Mouse (Mus musculus) activated CD4-positive, CD25-positive, alpha-beta regulatory T cell, adult 4 months (primary cell): ENCODE results near the gene Col6a1. TPM values are rescaled to one million over a fixed set of nuclear protein-coding genes. Genes with fewer than 3 reads are reported as not detected.
A peak's percentile ranks its signal among the peaks of the same experiment; 100 is the strongest.
"Not testable (repeated sequence)": the region's sequence is repeated elsewhere in the genome, so short reads cannot be mapped to it uniquely, and the experiment has no call there.

Experiments used
- ATAC-seq: one replicate; pipeline ENCODE4 v1.8.0; 2017
- polyA plus RNA-seq, 2 experiments: library from polyadenylated mRNA; unstranded; fragments of 100-300 nt; shearing (Covaris generic); gene quantifications; one replicate each; pipeline ENCODE4 v1.2.1; 2017

Col6a1 gene
- not detected for polyA plus RNA-seq

DNA sequence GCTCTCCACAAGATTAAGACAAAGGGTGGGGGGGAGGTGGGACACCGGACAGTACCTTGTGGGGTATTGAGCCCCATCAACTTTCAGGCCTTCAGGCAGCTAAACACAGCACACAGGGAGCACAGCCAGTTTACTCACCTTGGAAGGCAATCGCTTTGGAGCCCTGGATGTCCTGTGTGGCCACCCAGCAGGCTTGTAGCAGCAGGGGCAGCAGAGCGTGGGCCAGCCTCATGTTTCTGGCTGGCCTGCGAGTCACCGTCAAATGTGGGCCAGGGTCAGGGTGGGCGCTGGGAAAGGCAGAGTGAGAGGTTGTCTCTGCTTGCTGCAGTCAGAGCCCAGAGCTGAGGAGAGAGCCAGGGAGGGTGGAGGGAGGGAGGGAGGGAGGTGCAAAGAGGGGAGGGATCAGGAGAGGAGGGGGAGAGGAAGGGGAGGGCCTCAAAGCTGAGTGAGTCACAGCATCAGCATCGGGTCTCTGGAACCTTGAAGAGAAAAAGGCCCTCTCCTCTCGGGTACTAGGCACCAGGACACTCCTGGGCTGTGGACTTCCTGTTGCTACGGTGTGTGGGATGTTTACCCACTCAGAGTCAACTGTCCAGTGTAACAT, at the start of gene Col6a1:
Gene Col6a1 (minus strand): TSS at position 487 of the 604 bp plus-strand sequence.
- no peak for ATAC-seq

DNA sequence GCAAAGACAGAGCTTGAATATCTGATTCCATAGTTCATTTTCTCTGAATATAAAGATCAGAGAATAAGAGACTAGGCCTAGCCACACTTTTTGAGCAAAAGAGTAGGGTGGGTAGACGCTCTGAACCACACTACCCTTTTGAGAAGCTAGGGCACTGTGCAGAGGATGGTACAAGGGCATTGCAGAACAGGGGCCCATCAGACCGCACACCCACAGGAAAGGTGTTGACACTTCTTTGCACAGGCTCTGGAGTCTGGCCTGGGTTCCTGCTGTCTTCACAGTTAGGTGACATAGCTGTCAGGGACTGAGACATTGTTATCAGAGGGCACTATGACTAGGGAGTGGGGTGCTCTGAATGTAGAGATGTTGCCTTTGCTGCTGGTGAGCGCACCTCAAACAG, 45.7 kb upstream of the Col6a1 start:
- ATAC-seq, result no peak

- ATAC-seq, result no peak
Measured at GRCm38 (mm10) chr10:76771086-76771485, 45.1 kb upstream of the Col6a1 start.

DNA sequence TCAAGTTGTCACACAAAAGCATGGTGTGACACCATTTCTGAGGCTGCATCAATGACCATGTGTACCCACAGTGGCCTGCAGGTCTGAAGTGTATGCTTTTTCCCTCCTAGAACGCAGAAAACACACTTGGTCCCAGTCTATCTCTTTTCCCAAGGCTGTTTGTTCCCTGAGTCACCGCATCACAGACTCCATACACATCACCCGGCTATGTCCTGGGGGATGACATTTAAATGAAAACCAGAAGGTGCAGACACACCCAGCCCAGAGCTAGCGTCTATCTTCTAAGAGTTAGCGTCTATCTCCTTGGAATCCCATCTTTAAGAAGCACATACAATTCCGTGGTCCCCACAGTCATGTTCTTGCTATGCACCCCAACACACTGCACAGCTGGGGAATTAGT, 43.6 kb upstream of the Col6a1 start:
- no peak for ATAC-seq

DNA sequence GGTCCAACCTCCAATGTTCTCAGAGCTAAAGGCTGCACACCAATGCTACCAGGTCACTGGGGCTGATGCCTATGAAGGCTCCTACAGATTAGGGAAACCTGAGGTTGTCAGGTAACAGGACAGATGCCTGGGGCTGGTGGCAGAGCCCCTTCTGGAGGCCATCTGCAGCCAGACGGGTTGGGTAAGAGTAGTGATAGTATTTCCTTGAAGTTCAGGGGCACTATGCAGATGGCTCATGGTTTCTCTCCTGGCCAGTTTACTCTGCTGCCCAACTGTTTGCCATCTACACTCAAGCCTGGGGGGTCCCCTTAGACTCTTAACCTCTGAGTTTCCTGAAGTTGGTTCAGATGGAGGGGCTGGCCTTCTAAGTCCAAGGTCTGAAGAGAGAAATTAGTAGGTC, 40.2 kb upstream of the Col6a1 start:
- no peak for ATAC-seq

- no peak for ATAC-seq
Measured at GRCm38 (mm10) chr10:76764927-76765326, 39.0 kb upstream of the Col6a1 start.

DNA sequence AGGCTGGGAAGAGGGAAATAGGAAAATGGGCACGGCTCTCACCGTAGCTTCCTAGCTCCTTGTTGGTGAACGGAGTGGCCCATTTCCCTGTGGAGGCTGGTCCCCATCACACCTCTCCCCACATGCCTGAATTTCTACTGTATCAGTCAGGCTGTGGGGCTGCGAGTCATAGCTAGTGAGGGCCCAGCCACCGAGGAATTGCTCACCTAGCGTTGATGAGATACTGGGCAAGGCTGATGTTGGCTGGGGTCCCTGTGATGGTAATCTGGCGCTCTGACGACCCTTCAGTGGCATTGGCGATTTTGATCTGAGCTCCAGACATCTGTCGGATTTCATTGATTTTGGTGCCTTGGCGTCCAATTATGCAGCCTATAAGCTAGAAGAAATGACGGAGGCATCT, 37.0 kb upstream of the Col6a1 start:
- no peak for ATAC-seq

- ATAC-seq, result no peak
Measured at GRCm38 (mm10) chr10:76762411-76762810, 36.4 kb upstream of the Col6a1 start.

GRCm38 (mm10) chr10:76759878-76760277, 33.9 kb upstream of the Col6a1 start:
- ATAC-seq, result no peak

GRCm38 (mm10) chr10:76753640-76754039, 27.7 kb upstream of the Col6a1 start:
- no peak for ATAC-seq

GRCm38 (mm10) chr10:76744267-76744666, 18.3 kb upstream of the Col6a1 start:
- not testable (repeated sequence) for ATAC-seq

GRCm38 (mm10) chr10:76736764-76737163, 10.8 kb upstream of the Col6a1 start:
- no peak for ATAC-seq

GRCm38 (mm10) chr10:76734979-76735378, 9.0 kb upstream of the Col6a1 start:
- peak; percentile 72 for ATAC-seq

- no peak for ATAC-seq
Measured at GRCm38 (mm10) chr10:76733677-76734068, 7.7 kb upstream of the Col6a1 start.

- no peak for ATAC-seq
Measured at GRCm38 (mm10) chr10:76732881-76733676, 7.1 kb upstream of the Col6a1 start.

- no peak for ATAC-seq
Measured at GRCm38 (mm10) chr10:76732391-76732790, 6.4 kb upstream of the Col6a1 start.

- ATAC-seq, result no peak
Measured at GRCm38 (mm10) chr10:76731621-76732239, 5.8 kb upstream of the Col6a1 start.

DNA sequence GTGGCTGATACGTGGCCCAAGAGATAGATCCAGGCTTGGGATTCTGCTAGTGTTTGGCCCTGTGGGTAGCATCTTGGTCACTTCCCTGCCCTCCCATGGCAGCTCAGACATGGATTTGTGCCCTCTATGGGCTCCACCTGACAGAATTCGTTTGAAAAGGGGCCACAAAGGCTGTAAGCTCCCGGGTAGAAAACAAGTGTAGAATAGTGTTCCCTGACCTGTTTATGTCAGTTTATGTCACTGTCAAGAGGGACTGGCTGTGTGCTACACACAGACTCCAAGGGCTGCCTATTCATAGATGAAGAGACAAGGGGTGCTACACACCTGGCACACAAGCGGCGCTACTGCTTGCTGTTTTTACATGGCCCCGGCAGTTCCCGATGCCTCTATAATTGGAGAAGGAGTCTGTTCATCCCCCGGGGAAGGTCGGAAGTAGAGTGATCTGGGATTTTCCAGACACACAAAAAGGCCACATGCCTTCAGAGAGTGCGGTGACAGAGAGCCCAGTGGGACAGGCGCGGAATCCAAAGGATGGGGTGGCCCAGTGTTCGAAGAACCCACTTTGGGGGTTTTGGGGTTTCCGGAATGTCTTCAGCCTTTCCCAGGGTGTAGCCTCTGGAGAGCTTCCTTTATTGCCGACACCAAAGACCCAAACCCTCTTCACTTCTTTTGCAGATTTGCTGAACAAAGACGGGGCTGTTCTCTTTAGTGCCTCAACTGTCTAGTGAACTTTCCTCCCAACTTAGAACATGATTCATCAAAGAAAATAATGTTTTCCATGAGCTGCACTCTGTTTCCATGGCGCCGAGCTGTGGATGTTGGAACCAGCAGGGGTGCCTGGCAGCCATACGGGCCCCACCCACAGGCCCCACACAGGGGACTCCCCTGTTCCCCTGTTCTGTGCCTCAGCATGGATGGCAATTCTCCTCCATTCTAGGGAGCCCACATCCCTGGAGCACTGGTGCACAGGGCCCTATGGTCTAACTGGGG, 4.0 kb upstream of the Col6a1 start:
- no peak for ATAC-seq

DNA sequence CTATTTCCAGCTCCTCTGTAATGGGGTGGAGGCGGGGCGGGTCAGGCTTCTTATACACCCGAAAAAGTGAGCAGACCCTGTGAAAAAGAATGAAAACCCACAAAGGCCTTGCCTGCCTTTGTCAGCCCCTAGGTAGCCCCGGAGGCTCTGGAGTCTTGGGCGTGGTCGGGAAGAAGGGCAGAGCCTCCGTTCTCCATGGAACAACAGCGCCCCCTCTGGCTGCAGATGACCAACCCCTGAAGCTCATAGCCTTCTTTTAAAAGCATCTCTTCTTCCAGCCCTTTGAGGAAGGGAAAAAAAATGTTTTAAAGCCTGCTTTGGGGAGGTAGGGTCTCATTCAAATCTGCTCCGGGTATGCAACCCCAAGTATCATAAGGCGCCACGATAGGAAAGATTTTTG, 2.4 kb upstream of the Col6a1 start:
- no peak for ATAC-seq

DNA sequence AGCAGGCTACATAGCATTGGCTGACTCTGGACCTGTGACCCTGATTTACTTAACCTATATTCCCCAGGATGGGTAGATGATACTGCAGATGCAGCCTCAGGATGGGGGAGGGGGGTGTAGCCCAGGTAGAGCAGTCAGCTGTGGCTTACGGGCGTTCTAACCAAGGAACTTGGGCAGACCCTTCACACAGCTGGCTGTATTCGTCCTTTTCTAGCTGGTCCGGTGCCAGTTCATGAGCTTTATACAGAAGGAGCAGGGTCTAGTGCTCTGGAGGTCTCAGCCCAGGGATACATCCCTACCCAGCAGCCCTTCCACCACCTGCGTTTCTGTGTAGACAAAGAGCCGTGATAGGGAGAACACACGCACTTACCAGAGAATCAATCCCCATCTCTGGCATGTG, 1.3 kb upstream of the Col6a1 start:
- ATAC-seq, result no peak

DNA sequence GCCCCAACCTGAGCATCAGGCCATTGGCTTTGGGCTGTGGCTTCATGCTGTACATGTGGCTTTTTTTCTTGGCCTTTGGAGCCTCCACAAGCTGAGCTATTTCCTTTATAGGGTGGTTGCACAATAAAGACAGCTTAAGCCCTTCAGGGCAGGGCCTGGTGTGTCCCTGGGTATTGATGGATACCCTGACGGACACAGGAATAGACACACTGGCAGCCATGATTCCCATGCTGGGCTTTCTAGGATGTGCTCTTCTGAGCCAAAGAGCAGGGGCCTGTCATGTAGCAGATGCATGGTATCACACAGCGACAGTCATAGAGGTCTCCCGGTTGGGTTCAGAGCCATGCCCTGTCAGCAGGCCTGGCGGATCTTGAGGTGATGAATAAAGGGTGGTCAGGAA, 898 bp upstream of the Col6a1 start:
- ATAC-seq, result no peak

GRCm38 (mm10) chr10:76725097-76725496, 871 bp downstream of the Col6a1 start:
- ATAC-seq, result no peak
